Mouse (Mus musculus) ES-Bruce4 (cell line): ENCODE measurements around the gene C1qb.

ENCODE experiments used
- CTCF ChIP-seq: IDR thresholded peaks from one replicate; pipeline ENCODE4 v1.8.1; 2011; ENCODE audit warnings: low read depth, low read length
- EP300 ChIP-seq: IDR thresholded peaks from 2 replicates; pipeline ENCODE4 v1.6.1; 2011; ENCODE audit warnings: low read depth, low read length; ENCODE audit not compliant: insufficient read depth
- POLR2A ChIP-seq: IDR thresholded peaks from one replicate; pipeline ENCODE4 v1.8.1; 2011; ENCODE audit warnings: low read length; ENCODE audit not compliant: insufficient read depth

DNA sequence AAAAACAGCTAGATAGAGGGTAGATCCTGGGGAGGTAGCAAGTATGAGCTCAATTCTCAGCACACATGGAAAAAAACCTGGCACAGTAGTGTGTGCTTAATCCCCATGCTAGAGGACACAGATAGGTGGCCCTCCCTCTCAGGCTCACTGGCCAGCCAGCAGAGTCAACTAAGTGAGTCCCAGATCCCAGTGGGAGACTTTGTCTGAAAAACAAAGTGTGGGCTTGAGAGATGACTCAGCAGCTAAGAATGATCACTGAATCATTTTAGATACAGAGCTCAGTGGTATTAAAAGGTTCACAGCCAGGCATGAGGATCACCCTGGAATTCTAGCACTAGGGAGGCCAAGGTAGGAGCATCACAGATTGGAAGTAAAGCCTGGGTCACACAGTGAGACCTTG lies 21.8 kb upstream of the C1qb start:
- TF ChIP-seq CTCF = no peak
- no peak for TF ChIP-seq POLR2A
- no peak for TF ChIP-seq EP300
